Mouse (Mus musculus): ENCODE measurements around the gene Mdm2. TPM values are rescaled to one million over a fixed set of nuclear protein-coding genes. Genes with fewer than 3 reads are reported as not detected.

Gene Mdm2
- total RNA-seq, 2 experiments from 2014 or later: 49.3 to 53.1 TPM

- DNase-seq (ENCODE audit: low spot score): no peak
- intact Hi-C loops (cut with DNase I): no loop called here
These were observed 69.9 kb downstream of the Mdm2 start for GRCm38 (mm10) chr10:117640595-117641078.

GRCm38 (mm10) chr10:117639899-117640594 lies 70.5 kb downstream of the Mdm2 start:
- DNase-seq (ENCODE audit: low spot score): no peak
- intact Hi-C loops (cut with DNase I): no loop called here

- intact Hi-C loops (cut with DNase I): no loop called here
- no peak for DNase-seq (ENCODE audit: low spot score)
These were observed 71.3 kb downstream of the Mdm2 start for GRCm38 (mm10) chr10:117639221-117639599.

Other genes with a start within 250 kb of the Mdm2 start
- gene Cpm, start 81.3 kb downstream of the Mdm2 start, total RNA-seq (2021): 1 to 10 TPM; 3.9 to 4.5 TPM
- 1 to 10 TPM; 7.4 to 7.5 TPM for gene Slc35e3, start 35.6 kb upstream of the Mdm2 start, total RNA-seq (2021)
- gene Nup107, start 81.9 kb upstream of the Mdm2 start, total RNA-seq (2021): 1 to 10 TPM; 7.3 to 8.6 TPM
- gene Rap1b, start 135.3 kb upstream of the Mdm2 start, total RNA-seq (2021): 10 to 100 TPM; 48.1 to 56.8 TPM